Mouse (Mus musculus): Measurements from ENCODE around the gene Copa. TPM values are rescaled to one million over a fixed set of nuclear protein-coding genes. Genes with fewer than 3 reads are reported as not detected.
A peak's percentile ranks its signal among the peaks of the same experiment; 100 is the strongest.

The Copa gene
- polyA plus RNA-seq, 1 experiment from 2014 or later, result 260 TPM

- Histone ChIP-seq H3K27me3 (ENCODE audit: insufficient read depth, low read length) (peaks cover 32% of the 10 kb centered on the region), H3K4me1 (ENCODE audit: insufficient read depth, low read length) (peaks cover 11% of the 10 kb centered on the region), H3K4me2 (replicated peaks; ENCODE audit: low read depth, low read length) (no peak overlapping the region), H3K27ac (ENCODE audit: low read length) (no peak overlapping the region), H3K9me3 (ENCODE audit: low read length) (no peaks in the 10 kb centered on the region), H3K36me3 (ENCODE audit: insufficient read depth, low read length) (no peaks in the 10 kb centered on the region), H3K9ac (replicated peaks; ENCODE audit: low read length) (no peak overlapping the region), H3K4me3 (ENCODE audit: low read length) (no peak overlapping the region)
- ATAC-seq (ENCODE audit: low FRiP score, low TSS enrichment), result no peak
- 81% methylated on average over 6 of the region's 6 CpGs for WGBS
These were observed 24.0 kb upstream of the Copa start for GRCm38 (mm10) chr1:172058321-172058720.

DNA sequence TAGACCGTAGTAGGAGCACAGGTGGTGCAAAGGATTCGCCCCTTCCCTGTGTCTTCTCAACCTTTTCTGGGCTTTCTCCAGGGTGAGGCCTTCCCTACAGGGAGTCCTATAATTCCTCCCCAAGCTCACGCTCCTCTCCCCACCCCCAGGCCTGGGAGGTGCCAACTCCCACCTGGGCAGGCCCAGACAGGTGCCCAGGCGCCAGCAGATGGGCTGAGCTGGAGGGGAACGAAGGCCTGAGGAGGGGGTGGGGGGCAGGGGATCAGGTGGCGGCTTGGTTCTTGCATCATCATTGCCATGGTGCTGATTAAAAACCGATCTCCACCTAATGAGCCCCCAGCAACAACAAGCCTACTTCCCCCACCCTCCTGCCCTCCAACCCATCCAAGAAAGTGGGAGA lies 23.5 kb upstream of the Copa start:
- WGBS, result 76% methylated on average over 7 of the region's 7 CpGs
- Histone ChIP-seq H3K9me3 (ENCODE audit: low read length) (no peaks in the 10 kb centered on the region), H3K4me2 (replicated peaks; ENCODE audit: low read depth, low read length) (no peak overlapping the region), H3K27me3 (ENCODE audit: insufficient read depth, low read length) (peaks cover 26% of the 10 kb centered on the region), H3K36me3 (ENCODE audit: insufficient read depth, low read length) (no peaks in the 10 kb centered on the region), H3K4me3 (ENCODE audit: low read length) (no peak overlapping the region), H3K4me1 (ENCODE audit: insufficient read depth, low read length) (peaks cover 6% of the 10 kb centered on the region), H3K27ac (ENCODE audit: low read length) (no peak overlapping the region), H3K9ac (replicated peaks; ENCODE audit: low read length) (no peak overlapping the region)
- no peak for ATAC-seq (ENCODE audit: low FRiP score, low TSS enrichment)

DNA sequence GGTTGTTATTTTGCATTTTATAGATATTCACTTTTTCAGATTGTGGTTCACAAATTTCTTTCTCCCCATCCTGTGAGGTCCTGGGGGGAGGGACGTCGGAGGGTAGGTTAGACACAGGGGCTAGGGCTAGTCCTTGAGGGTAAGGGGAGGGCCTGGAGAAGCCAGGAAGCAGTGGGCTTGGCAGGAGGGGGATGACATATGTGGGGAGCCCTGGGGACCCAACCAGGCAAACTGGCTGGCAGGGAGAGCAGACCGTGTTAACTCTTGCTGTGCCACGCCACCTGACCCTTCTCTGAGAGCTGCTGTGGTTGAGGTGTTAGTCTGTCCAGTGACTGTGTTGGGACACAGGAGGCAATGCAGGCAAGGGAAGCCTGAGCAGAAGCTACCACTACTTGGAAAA lies 21.7 kb upstream of the Copa start:
- Histone ChIP-seq H3K4me3 (ENCODE audit: low read length) (no peak overlapping the region), H3K9me3 (ENCODE audit: low read length) (no peaks in the 10 kb centered on the region), H3K4me1 (ENCODE audit: insufficient read depth, low read length) (no peaks in the 10 kb centered on the region), H3K9ac (replicated peaks; ENCODE audit: low read length) (no peak overlapping the region), H3K36me3 (ENCODE audit: insufficient read depth, low read length) (peaks cover 14% of the 10 kb centered on the region; the same call in 1 of the 2 replicates), H3K27me3 (ENCODE audit: insufficient read depth, low read length) (peaks cover 10% of the 10 kb centered on the region; the same call in 1 of the 2 replicates), H3K27ac (ENCODE audit: low read length) (no peak overlapping the region), H3K4me2 (replicated peaks; ENCODE audit: low read depth, low read length) (no peak overlapping the region)
- no peak for ATAC-seq (ENCODE audit: low FRiP score, low TSS enrichment)
- WGBS, result 53% methylated on average over 4 of the region's 4 CpGs

DNA sequence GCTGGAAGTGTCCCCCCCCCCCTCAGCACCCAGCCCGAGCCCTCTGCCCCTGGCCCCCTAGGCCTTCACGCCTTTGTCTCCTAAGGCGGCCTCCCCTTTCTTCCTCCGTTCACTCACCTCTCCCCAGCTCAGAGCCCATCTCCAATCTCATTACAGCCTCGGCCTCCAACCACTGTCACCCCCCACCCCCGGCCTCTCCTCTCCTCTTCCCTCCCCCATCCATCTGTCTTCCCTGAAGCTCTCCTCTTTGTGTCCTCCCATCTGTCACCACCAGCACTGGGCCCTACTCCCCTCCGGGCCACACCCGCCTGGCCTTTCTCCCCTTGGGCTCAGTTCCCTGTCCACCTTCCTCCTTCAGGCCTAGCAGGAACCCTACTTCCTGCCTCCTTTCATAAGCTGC lies 21.1 kb upstream of the Copa start:
- ATAC-seq (ENCODE audit: low FRiP score, low TSS enrichment), result no peak
- no peak overlapping the region for H3K4me2 ChIP-seq (replicated peaks; ENCODE audit: low read depth, low read length)
- H3K27ac ChIP-seq (ENCODE audit: low read length), result no peak overlapping the region
- H3K9ac ChIP-seq (replicated peaks; ENCODE audit: low read length), result no peak overlapping the region
- H3K9me3 ChIP-seq (ENCODE audit: low read length), result no peaks in the 10 kb centered on the region
- no peak overlapping the region for H3K4me3 ChIP-seq (ENCODE audit: low read length)
- peaks cover 5% of the 10 kb centered on the region; the same call in 1 of the 2 replicates for H3K27me3 ChIP-seq (ENCODE audit: insufficient read depth, low read length)
- 27% methylated on average over 8 of the region's 8 CpGs for WGBS
- peaks cover 19% of the 10 kb centered on the region for H3K36me3 ChIP-seq (ENCODE audit: insufficient read depth, low read length)
- no peaks in the 10 kb centered on the region for H3K4me1 ChIP-seq (ENCODE audit: insufficient read depth, low read length)

GRCm38 (mm10) chr1:172062101-172062500 lies 20.2 kb upstream of the Copa start:
- no peak for ATAC-seq (ENCODE audit: low FRiP score, low TSS enrichment)
- Histone ChIP-seq H3K27ac (ENCODE audit: low read length) (no peak overlapping the region), H3K27me3 (ENCODE audit: insufficient read depth, low read length) (no peaks in the 10 kb centered on the region; the same call in 1 of the 2 replicates), H3K4me3 (ENCODE audit: low read length) (no peak overlapping the region), H3K4me2 (replicated peaks; ENCODE audit: low read depth, low read length) (no peak overlapping the region), H3K9me3 (ENCODE audit: low read length) (no peaks in the 10 kb centered on the region), H3K36me3 (ENCODE audit: insufficient read depth, low read length) (peaks cover 28% of the 10 kb centered on the region), H3K9ac (replicated peaks; ENCODE audit: low read length) (no peak overlapping the region), H3K4me1 (ENCODE audit: insufficient read depth, low read length) (no peaks in the 10 kb centered on the region)
- 84% methylated on average over 2 of the region's 2 CpGs for WGBS

DNA sequence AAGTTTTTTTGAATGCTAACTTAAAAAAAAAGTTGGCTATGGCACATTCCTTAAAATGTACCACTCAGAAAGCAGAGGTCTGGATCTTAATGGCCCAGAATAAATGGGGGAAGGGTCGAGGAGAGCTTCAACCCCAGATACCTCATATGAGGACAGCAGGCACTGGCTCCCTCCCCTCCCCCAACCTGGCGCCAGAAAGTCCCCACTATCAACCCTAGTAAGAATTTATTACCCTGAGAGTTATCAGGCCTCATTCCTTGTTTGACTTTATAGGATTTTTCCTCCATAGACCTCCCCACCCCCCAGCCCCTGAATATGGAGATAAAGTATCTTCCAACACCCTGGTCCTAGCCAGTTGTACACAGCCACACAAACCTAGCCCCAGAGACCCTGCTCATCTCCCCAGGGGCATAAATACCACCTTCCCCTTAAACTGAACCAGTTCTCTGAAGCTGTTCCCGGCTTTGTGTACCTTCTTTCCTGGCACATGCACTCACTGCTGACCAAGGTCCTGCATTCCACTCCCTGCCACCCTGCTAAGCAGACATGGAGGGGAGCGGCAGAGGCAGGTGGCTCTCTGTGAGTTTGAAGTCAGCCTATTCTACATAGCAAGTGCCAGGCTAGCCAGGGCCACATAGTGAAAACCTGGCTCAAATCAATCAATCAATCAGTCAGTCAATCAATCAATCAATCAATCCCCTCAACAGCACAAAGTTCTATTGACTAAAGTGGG lies 18.9 kb upstream of the Copa start:
- WGBS, result 31% methylated on average over 4 of the region's 4 CpGs
- Histone ChIP-seq H3K4me2 (replicated peaks; ENCODE audit: low read depth, low read length) (no peak overlapping the region), H3K9ac (replicated peaks; ENCODE audit: low read length) (no peak overlapping the region), H3K27me3 (ENCODE audit: insufficient read depth, low read length) (no peaks in the 10 kb centered on the region), H3K4me3 (ENCODE audit: low read length) (no peak overlapping the region), H3K36me3 (ENCODE audit: insufficient read depth, low read length) (peaks cover 41% of the 10 kb centered on the region), H3K9me3 (ENCODE audit: low read length) (no peaks in the 10 kb centered on the region), H3K27ac (ENCODE audit: low read length) (no peak overlapping the region), H3K4me1 (ENCODE audit: insufficient read depth, low read length) (no peaks in the 10 kb centered on the region)
- no peak for ATAC-seq (ENCODE audit: low FRiP score, low TSS enrichment)

- H3K9ac ChIP-seq (replicated peaks; ENCODE audit: low read length), result no peak overlapping the region
- H3K36me3 ChIP-seq (ENCODE audit: insufficient read depth, low read length), result peaks cover 53% of the 10 kb centered on the region
- H3K27ac ChIP-seq (ENCODE audit: low read length), result no peak overlapping the region
- no peaks in the 10 kb centered on the region for H3K9me3 ChIP-seq (ENCODE audit: low read length)
- no peak overlapping the region for H3K4me2 ChIP-seq (replicated peaks; ENCODE audit: low read depth, low read length)
- H3K4me1 ChIP-seq (ENCODE audit: insufficient read depth, low read length), result no peaks in the 10 kb centered on the region
- peak; percentile 25; the same call in 1 of the 2 replicates for ATAC-seq (ENCODE audit: low FRiP score, low TSS enrichment)
- whole genome bisulfite sequencing, result 74% methylated on average over 13 of the region's 13 CpGs
- no peaks in the 10 kb centered on the region for H3K27me3 ChIP-seq (ENCODE audit: insufficient read depth, low read length)
- H3K4me3 ChIP-seq (ENCODE audit: low read length), result no peak overlapping the region
These were observed 17.7 kb upstream of the Copa start for GRCm38 (mm10) chr1:172064613-172065141.

- ATAC-seq (ENCODE audit: low FRiP score, low TSS enrichment), result no peak
- 80% methylated on average over 6 of the region's 6 CpGs for WGBS
- peaks cover 99% of the 10 kb centered on the region for H3K36me3 ChIP-seq (ENCODE audit: insufficient read depth, low read length)
- no peak overlapping the region for H3K9ac ChIP-seq (replicated peaks; ENCODE audit: low read length)
- H3K9me3 ChIP-seq (ENCODE audit: low read length), result no peaks in the 10 kb centered on the region
- H3K4me1 ChIP-seq (ENCODE audit: insufficient read depth, low read length), result no peaks in the 10 kb centered on the region
- no peaks in the 10 kb centered on the region for H3K27me3 ChIP-seq (ENCODE audit: insufficient read depth, low read length)
- H3K4me2 ChIP-seq (replicated peaks; ENCODE audit: low read depth, low read length), result no peak overlapping the region
- no peak overlapping the region for H3K4me3 ChIP-seq (ENCODE audit: low read length)
- no peak overlapping the region for H3K27ac ChIP-seq (ENCODE audit: low read length)
These were observed 12.1 kb upstream of the Copa start for GRCm38 (mm10) chr1:172070227-172070626.

GRCm38 (mm10) chr1:172071556-172071955 lies 10.8 kb upstream of the Copa start:
- 72% methylated on average over 4 of the region's 4 CpGs for WGBS
- H3K9ac ChIP-seq (replicated peaks; ENCODE audit: low read length), result no peak overlapping the region

GRCm38 (mm10) chr1:172072604-172073003 lies 9.7 kb upstream of the Copa start:
- no peak overlapping the region for H3K9ac ChIP-seq (replicated peaks; ENCODE audit: low read length)
- H3K9me3 ChIP-seq (ENCODE audit: low read length), result no peaks in the 10 kb centered on the region
- 95% methylated on average over 7 of the region's 7 CpGs for WGBS
- H3K36me3 ChIP-seq (ENCODE audit: insufficient read depth, low read length), result peaks cover 92% of the 10 kb centered on the region
- no peaks in the 10 kb centered on the region for H3K4me1 ChIP-seq (ENCODE audit: insufficient read depth, low read length)
- no peak overlapping the region for H3K4me2 ChIP-seq (replicated peaks; ENCODE audit: low read depth, low read length)
- H3K4me3 ChIP-seq (ENCODE audit: low read length), result no peak overlapping the region
- 0 out of 2 replicates have a peak, but pooled peaks have one; percentile 12 for ATAC-seq (ENCODE audit: low FRiP score, low TSS enrichment)
- H3K27ac ChIP-seq (ENCODE audit: low read length), result no peak overlapping the region
- no peaks in the 10 kb centered on the region for H3K27me3 ChIP-seq (ENCODE audit: insufficient read depth, low read length)

More at GRCm38 (mm10) chr1:172071556-172071955, 10.8 kb upstream of the Copa start:
- H3K27me3 ChIP-seq (ENCODE audit: insufficient read depth, low read length), result no peaks in the 10 kb centered on the region
- H3K4me2 ChIP-seq (replicated peaks; ENCODE audit: low read depth, low read length), result no peak overlapping the region
- no peaks in the 10 kb centered on the region for H3K4me1 ChIP-seq (ENCODE audit: insufficient read depth, low read length)
- peaks cover 99% of the 10 kb centered on the region for H3K36me3 ChIP-seq (ENCODE audit: insufficient read depth, low read length)
- no peak for ATAC-seq (ENCODE audit: low FRiP score, low TSS enrichment)
- no peak overlapping the region for H3K4me3 ChIP-seq (ENCODE audit: low read length)
- no peaks in the 10 kb centered on the region for H3K9me3 ChIP-seq (ENCODE audit: low read length)
- H3K27ac ChIP-seq (ENCODE audit: low read length), result no peak overlapping the region
